Mouse (Mus musculus) bone marrow macrophage, adult 2 months (primary cell): ENCODE data around the gene Npas3.

Experiments
- CTCF ChIP-seq: IDR thresholded peaks from 2 replicates; pipeline ENCODE4 v1.5.1; 2012; ENCODE audit warnings: low read depth, mild to moderate bottlenecking, low read length, moderate library complexity
- POLR2A ChIP-seq: IDR thresholded peaks from 2 replicates; pipeline ENCODE4 v1.6.1; 2012; ENCODE audit warnings: mild to moderate bottlenecking, low read depth, low read length, borderline replicate concordance

DNA sequence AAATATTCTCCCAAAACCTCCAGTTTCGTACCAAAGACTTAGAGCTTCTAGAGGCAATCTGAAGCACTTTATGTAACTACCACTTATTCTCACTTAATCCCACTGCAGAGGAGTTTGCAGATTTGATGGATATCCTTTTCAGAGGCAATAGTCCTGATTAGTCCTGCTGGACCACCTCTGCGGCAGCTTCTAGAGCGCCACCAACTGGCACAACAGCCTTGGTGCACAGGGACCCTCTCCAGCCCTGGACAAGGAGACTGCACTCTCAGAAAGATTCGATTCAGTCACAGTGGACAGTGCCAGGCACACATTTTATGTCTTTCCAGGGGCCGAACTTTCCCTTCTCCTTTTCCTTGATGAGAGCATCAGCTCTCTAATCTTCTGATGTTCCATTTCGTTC is 471.4 kb downstream of the Npas3 start:
- TF ChIP-seq POLR2A (no peak), CTCF (no peak)
